Mouse (Mus musculus) cerebellum, adult 2 months (tissue): ENCODE results near the gene Vmac. TPM values are rescaled to one million over a fixed set of nuclear protein-coding genes. Genes with fewer than 3 reads are reported as not detected.

Experiments used
- DNase-seq, 2 experiments: peaks; one replicate each; pipeline ENCODE4 v3.0.0; 2021
- H3K27ac ChIP-seq: fragments of 200-500 bp; 2 replicates; pipeline ENCODE4 v1.5.1; 2012; ENCODE audit warnings: low read length, control low read depth, inconsistent platforms; ENCODE audit not compliant: insufficient read depth
- H3K27me3 ChIP-seq: fragments of 200-500 bp; 2 replicates; pipeline ENCODE4 v1.6.1; 2012; ENCODE audit warnings: inconsistent platforms, mild to moderate bottlenecking, low read length, moderate library complexity; ENCODE audit not compliant: control insufficient read depth, insufficient read depth
- H3K4me1 ChIP-seq: fragments of 200-500 bp; 2 replicates; pipeline ENCODE4 v1.6.1; 2011; ENCODE audit warnings: low read length; ENCODE audit not compliant: control insufficient read depth, insufficient read depth
- H3K4me3 ChIP-seq: fragments of 200-500 bp; replicated peaks from 2 replicates; pipeline ENCODE3; 2011; ENCODE audit warnings: mild to moderate bottlenecking, low read depth, low read length, control low read depth; ENCODE audit not compliant: insufficient read depth
- CTCF ChIP-seq: fragments of 200-500 bp; IDR thresholded peaks from 2 replicates; pipeline ENCODE4 v1.5.1; 2011; ENCODE audit warnings: low read depth, mild to moderate bottlenecking, control low read depth, low read length, moderate library complexity, borderline replicate concordance; ENCODE audit not compliant: insufficient read depth
- POLR2A ChIP-seq: fragments of 200-500 bp; IDR thresholded peaks from 2 replicates; pipeline ENCODE4 v1.6.1; 2011; ENCODE audit warnings: low read length, control low read depth, borderline replicate concordance; ENCODE audit not compliant: insufficient read depth
- WGBS: fragments of 180-500 bp; shearing (Covaris S2); methylation state at CpG from one replicate; pipeline ENCODE4 v1.1.7; 2018; 5-methylcytosine and 5-hydroxymethylcytosine counted together
- polyA plus RNA-seq: library from polyadenylated mRNA; depleted of rRNA; stranded (reverse); fragments of >200 nt; gene quantifications from 2 replicates; pipeline ENCODE4 v1.2.3, GENCODE M21; 2012; rRNA removed

Gene Vmac
- 17.0 and 18.2 TPM in 2 replicates for polyA plus RNA-seq

GRCm38 (mm10) chr17:56717363-56718058, at the start of gene Vmac, which contains the start of gene Ndufa11:
Gene Vmac (minus strand): TSS chr17:56718022.
Gene Ndufa11 (plus strand): TSS chr17:56717767.
- DNase-seq, result peak; percentile 91 to 92
- Histone ChIP-seq H3K4me3 (peak within 1 kb of the TSS; percentile 71), H3K27me3 (no peaks in the 10 kb centered on the region), H3K4me1 (peaks cover 15% of the 10 kb centered on the region), H3K27ac (peak within 1 kb of the TSS; percentile 29)
- TF ChIP-seq CTCF (no peak), POLR2A (peak; percentile 89; the same call in 1 of the 2 replicates)
- under 1% methylated on average over 59 of the region's 59 CpGs for whole genome bisulfite sequencing

GRCm38 (mm10) chr17:56766631-56767405, 49.0 kb upstream of the Vmac start:
- no peak overlapping the region for H3K27ac ChIP-seq
- H3K4me1 ChIP-seq, result peaks cover 12% of the 10 kb centered on the region
- H3K27me3 ChIP-seq, result no peaks in the 10 kb centered on the region
- no peak for TF ChIP-seq POLR2A
- no peak for TF ChIP-seq CTCF
- peak in 1 of 2 experiments; percentile 27 for DNase-seq
- H3K4me3 ChIP-seq, result no peak overlapping the region
- WGBS, result 86% methylated on average over 27 of the region's 27 CpGs

DNA sequence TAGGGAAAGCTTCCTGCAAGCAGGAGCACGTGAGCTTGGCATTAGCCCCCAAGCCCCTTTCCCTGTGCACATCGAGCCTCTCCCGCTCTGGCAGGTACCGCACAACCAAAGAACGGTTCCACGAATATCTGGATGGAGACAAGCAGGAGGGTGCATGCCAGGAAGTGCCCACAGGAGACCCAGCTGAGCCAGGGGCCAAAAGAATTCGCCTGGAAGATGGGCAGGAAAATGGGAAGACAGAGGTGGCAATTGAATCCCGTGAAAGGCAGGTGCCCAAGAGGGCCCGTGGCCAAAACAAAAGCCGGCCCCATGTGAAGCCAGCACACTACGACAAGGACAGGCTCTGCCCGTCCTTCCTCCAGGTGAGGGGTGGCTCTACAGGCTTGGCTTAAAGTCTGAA, 47.6 kb upstream of the Vmac start:
- peaks cover 15% of the 10 kb centered on the region for H3K4me1 ChIP-seq
- H3K27me3 ChIP-seq, result no peaks in the 10 kb centered on the region
- peak overlapping the region; percentile 92; the same call in 1 of the 2 replicates for H3K27ac ChIP-seq
- no peak for DNase-seq
- WGBS, result 11% methylated on average over 12 of the region's 12 CpGs
- TF ChIP-seq POLR2A (no peak), CTCF (no peak)
- H3K4me3 ChIP-seq, result peak overlapping the region; percentile 96

GRCm38 (mm10) chr17:56764474-56765354, 46.9 kb upstream of the Vmac start, which contains the start of gene Dus3l:
Gene Dus3l (plus strand): TSS chr17:56764757.
- Histone ChIP-seq H3K27ac (peak within 1 kb of the TSS; percentile 92), H3K4me3 (peak within 1 kb of the TSS; percentile 96), H3K4me1 (peaks cover 15% of the 10 kb centered on the region), H3K27me3 (no peaks in the 10 kb centered on the region)
- peak; percentile 77 for TF ChIP-seq POLR2A
- TF ChIP-seq CTCF, result no peak
- under 1% methylated on average over 58 of the region's 58 CpGs for WGBS
- peak; percentile 91 to 97 for DNase-seq

- DNase-seq, result peak in 1 of 2 experiments; percentile 33
- Histone ChIP-seq H3K27ac (no peak overlapping the region), H3K4me3 (peak overlapping the region; percentile 96), H3K4me1 (peaks cover 15% of the 10 kb centered on the region), H3K27me3 (no peaks in the 10 kb centered on the region)
- WGBS, result 73% methylated on average over 8 of the region's 8 CpGs
- TF ChIP-seq POLR2A (no peak), CTCF (no peak)
Measured at GRCm38 (mm10) chr17:56763741-56764250, 46.0 kb upstream of the Vmac start.

DNA sequence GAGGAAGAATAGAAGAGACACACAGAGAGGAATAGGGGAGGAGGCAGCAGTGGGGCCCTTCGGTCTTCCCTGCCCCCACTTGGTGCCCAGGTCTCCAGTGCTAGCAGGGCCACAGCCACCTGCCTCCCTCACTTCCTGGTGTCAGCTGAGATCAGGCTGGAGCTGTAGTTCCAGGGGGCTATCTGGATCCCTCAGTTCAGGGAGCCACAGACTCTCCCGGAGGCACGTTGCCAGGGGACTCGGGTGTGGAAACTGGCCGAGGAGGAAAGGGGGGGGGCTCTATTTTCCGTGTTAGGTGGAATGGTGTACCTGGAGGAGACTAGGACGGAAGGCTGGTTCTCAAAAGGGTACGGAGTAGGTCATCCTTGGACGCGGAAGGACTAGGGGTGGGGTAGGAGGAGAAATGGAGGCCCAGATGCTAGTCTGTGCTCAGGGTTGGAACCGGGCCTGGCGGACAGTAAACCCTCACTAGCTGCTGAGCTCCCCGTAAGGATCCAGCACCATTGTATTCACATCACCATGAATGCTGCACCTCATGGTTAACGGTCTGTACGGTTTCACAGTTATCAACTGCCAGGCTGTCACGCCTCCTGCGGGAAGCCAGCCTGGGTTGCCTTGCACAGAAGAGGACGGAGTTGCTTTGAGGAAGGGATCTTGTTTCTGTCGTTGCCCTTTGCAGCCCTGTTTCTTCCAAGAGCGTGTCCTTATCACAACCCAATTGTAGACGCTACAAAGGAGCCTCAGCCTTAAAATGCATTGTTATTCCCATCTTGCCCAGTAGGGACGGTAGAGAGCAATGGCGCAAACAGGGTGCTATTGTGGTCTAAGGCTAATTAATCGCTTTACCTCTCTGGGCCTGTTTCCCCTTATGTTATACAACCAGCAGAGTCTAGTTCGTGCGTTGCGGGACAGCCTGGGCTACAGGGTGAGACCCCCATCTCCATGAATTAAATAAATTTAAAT, 45.2 kb upstream of the Vmac start:
- 34% methylated on average over 27 of the region's 27 CpGs for WGBS
- Histone ChIP-seq H3K27ac (peak overlapping the region; percentile 15; the same call in 1 of the 2 replicates), H3K27me3 (no peaks in the 10 kb centered on the region), H3K4me1 (peaks cover 15% of the 10 kb centered on the region), H3K4me3 (peak overlapping the region; percentile 86)
- DNase-seq, result peak; percentile 69 to 70
- TF ChIP-seq POLR2A (no peak), CTCF (peak; percentile 90)
